25 mouse cellular contexts compared by ENCODE assay signal in the genomic region with DNA sequence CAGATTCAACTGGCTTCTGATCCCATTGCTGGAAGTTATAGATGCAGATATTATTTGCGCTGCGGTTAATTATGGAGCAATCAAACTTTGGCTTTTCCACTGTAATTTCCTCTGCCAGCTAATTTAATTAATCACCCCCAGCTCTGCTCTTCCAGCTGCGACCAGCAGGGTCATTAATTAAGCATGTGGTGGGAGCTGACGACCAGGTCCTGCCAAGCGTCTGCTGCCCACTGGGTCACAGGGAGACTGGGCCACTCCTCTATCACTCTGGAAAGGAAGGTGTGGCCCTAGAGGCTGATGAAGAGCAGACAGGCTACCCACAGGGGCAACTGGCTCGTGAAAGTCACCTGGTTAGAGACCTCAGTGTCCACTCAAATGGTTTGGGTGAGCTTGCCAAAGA.
DNase-seq lines count a peak whose midpoint lies in the region; ATAC-seq and TF ChIP-seq lines count a peak whose summit lies in the region.
"Had no signal": no experiment of that assay in that cellular context is flagged by ENCODE, and none has a peak within 500 bp of the region (broad histone marks: within the 10 kb centered on the region; RNA-seq: fewer than 3 reads in every experiment).

No protein-coding gene starts in this region.

- H3K27me3 ChIP-seq in hindbrain, embryonic 12.5 days = peaks cover 3% of the 10 kb centered on the region; the same call in 1 of the 2 replicates
- H3K27me3 ChIP-seq in hindbrain, embryonic 16.5 days (replicated peaks; ENCODE audit: control insufficient read depth, insufficient read depth, low read length) = no peaks in the 10 kb centered on the region
- no peaks in the 10 kb centered on the region for H3K27me3 ChIP-seq in midbrain, postnatal 0 days (ENCODE audit: insufficient read depth, low read length)
- no peaks in the 10 kb centered on the region for H3K27me3 ChIP-seq in midbrain, embryonic 16.5 days (ENCODE audit: control insufficient read depth, insufficient read depth, low read depth, low read length)
- H3K27me3 ChIP-seq in E14TG2a.4 (ENCODE audit: insufficient read depth, low read length) = no peaks in the 10 kb centered on the region
- H3K27me3 ChIP-seq in stomach, postnatal 0 days (ENCODE audit: control insufficient read depth, insufficient read depth, low read length) = no peaks in the 10 kb centered on the region
- H3K27me3 ChIP-seq: CH12.LX; forebrain, embryonic 15.5 days; heart, embryonic 12.5 days; heart, embryonic 15.5 days; hindbrain, embryonic 15.5 days had no signal

- 0 out of 2 replicates have a peak overlapping the region, but pooled peaks have one; percentile 12 for H3K27ac ChIP-seq in hindbrain, embryonic 12.5 days
- no peak overlapping the region for H3K27ac ChIP-seq in hindbrain, embryonic 16.5 days (ENCODE audit: low read depth, low read length)
- no peak overlapping the region for H3K27ac ChIP-seq in midbrain, postnatal 0 days (ENCODE audit: low read depth, low read length)
- no peak overlapping the region for H3K27ac ChIP-seq in midbrain, embryonic 16.5 days (ENCODE audit: low read length)
- no peak overlapping the region for H3K27ac ChIP-seq in stomach, postnatal 0 days (replicated peaks)
- H3K27ac ChIP-seq: forebrain, embryonic 10.5 days; forebrain, embryonic 15.5 days; heart, embryonic 15.5 days; hindbrain, embryonic 15.5 days had no signal

- no peak overlapping the region for H3K9ac ChIP-seq in hindbrain, embryonic 12.5 days
- no peak overlapping the region for H3K9ac ChIP-seq in hindbrain, embryonic 16.5 days (ENCODE audit: low read depth, low read length)
- no peak overlapping the region for H3K9ac ChIP-seq in midbrain, postnatal 0 days (replicated peaks; ENCODE audit: low read length, poor library complexity, severe bottlenecking)
- no peak overlapping the region for H3K9ac ChIP-seq in midbrain, embryonic 16.5 days (ENCODE audit: low read depth, low read length)
- H3K9ac ChIP-seq in stomach, postnatal 0 days (ENCODE audit: low read length) = no peak overlapping the region
- H3K9ac ChIP-seq: forebrain, embryonic 15.5 days; heart, embryonic 12.5 days; heart, embryonic 15.5 days; hindbrain, embryonic 15.5 days had no signal

- H3K4me2 ChIP-seq in hindbrain, embryonic 12.5 days (replicated peaks) = no peak overlapping the region
- no peak overlapping the region for H3K4me2 ChIP-seq in hindbrain, embryonic 16.5 days (ENCODE audit: low read length)
- H3K4me2 ChIP-seq in midbrain, postnatal 0 days (ENCODE audit: low read depth, low read length, poor library complexity, severe bottlenecking) = no peak overlapping the region
- H3K4me2 ChIP-seq in midbrain, embryonic 16.5 days (ENCODE audit: low read length) = no peak overlapping the region
- no peak overlapping the region for H3K4me2 ChIP-seq in stomach, postnatal 0 days (replicated peaks; ENCODE audit: low read depth)
- H3K4me2 ChIP-seq: forebrain, embryonic 15.5 days; heart, embryonic 12.5 days; heart, embryonic 15.5 days; hindbrain, embryonic 15.5 days had no signal

- TF ChIP-seq EP300 in stomach, postnatal 0 days (optimal IDR thresholded peaks at IDR 0.05) = no peak

- peak; percentile 18 for TF ChIP-seq CTCF in midbrain, postnatal 0 days (IDR thresholded peaks at IDR 0.05)
- TF ChIP-seq CTCF in E14TG2a.4 (conservative IDR thresholded peaks at IDR 0.05; ENCODE audit: low read length) = peak; percentile 11
- peak; percentile 10; the same call in 1 of the 2 replicates for TF ChIP-seq CTCF in brain, embryonic 14.5 days (IDR thresholded peaks at IDR 0.05; ENCODE audit: borderline replicate concordance, extremely low read depth, insufficient read depth, insufficient read length)
- TF ChIP-seq CTCF in stomach, postnatal 0 days (IDR thresholded peaks at IDR 0.05; ENCODE audit: low read depth) = no peak

- ATAC-seq in hindbrain, embryonic 12.5 days (ENCODE audit: low FRiP score) = no peak
- ATAC-seq in hindbrain, embryonic 16.5 days = no peak
- no peak for ATAC-seq in midbrain, postnatal 0 days (ENCODE audit: low FRiP score)
- no peak for ATAC-seq in midbrain, embryonic 16.5 days
- no peak for ATAC-seq in stomach, postnatal 0 days (ENCODE audit: low FRiP score, low TSS enrichment)
- ATAC-seq: activated CD4-positive, CD25-positive, alpha-beta regulatory T cell, adult 4 months; forebrain, embryonic 15.5 days; inflammation-experienced regulatory T-cells, adult 6 months had no signal

- H3K36me3 ChIP-seq in hindbrain, embryonic 12.5 days = no peaks in the 10 kb centered on the region
- no peaks in the 10 kb centered on the region for H3K36me3 ChIP-seq in hindbrain, embryonic 16.5 days (ENCODE audit: control insufficient read depth, insufficient read depth, low read length)
- peaks cover 5% of the 10 kb centered on the region; the same call in 1 of the 2 replicates for H3K36me3 ChIP-seq in midbrain, postnatal 0 days (ENCODE audit: insufficient read depth, low read length)
- H3K36me3 ChIP-seq in midbrain, embryonic 16.5 days (ENCODE audit: control insufficient read depth, insufficient read depth, low read length) = no peaks in the 10 kb centered on the region
- H3K36me3 ChIP-seq in E14TG2a.4 (ENCODE audit: insufficient read depth, low read length) = no peaks in the 10 kb centered on the region; the same call in 1 of the 2 replicates
- H3K36me3 ChIP-seq in stomach, postnatal 0 days (ENCODE audit: control insufficient read depth, insufficient read depth, low read length) = no peaks in the 10 kb centered on the region
- H3K36me3 ChIP-seq: forebrain, embryonic 10.5 days; forebrain, embryonic 15.5 days; heart, embryonic 12.5 days; heart, embryonic 15.5 days; hindbrain, embryonic 15.5 days had no signal

- WGBS in hindbrain, embryonic 12.5 days = 46% methylated on average over 6 of the region's 6 CpGs
- 28% methylated on average over 6 of the region's 6 CpGs for WGBS in hindbrain, embryonic 16.5 days
- WGBS in midbrain, postnatal 0 days = 49% methylated on average over 6 of the region's 6 CpGs
- WGBS in midbrain, embryonic 16.5 days = 49% methylated on average over 6 of the region's 6 CpGs
- 64% methylated on average over 6 of the region's 6 CpGs for WGBS in stomach, postnatal 0 days

- H3K4me3 ChIP-seq in hindbrain, embryonic 12.5 days = no peak overlapping the region
- H3K4me3 ChIP-seq in hindbrain, embryonic 16.5 days (ENCODE audit: low read length) = no peak overlapping the region
- H3K4me3 ChIP-seq in midbrain, postnatal 0 days (ENCODE audit: low read depth, low read length) = no peak overlapping the region
- H3K4me3 ChIP-seq in midbrain, embryonic 16.5 days (ENCODE audit: low read depth, low read length) = no peak overlapping the region
- H3K4me3 ChIP-seq in E14TG2a.4 (replicated peaks; ENCODE audit: low read length) = peak overlapping the region; percentile 53
- no peak overlapping the region for H3K4me3 ChIP-seq in stomach, postnatal 0 days (ENCODE audit: low read depth, low read length)
- H3K4me3 ChIP-seq: forebrain, embryonic 10.5 days; forebrain, embryonic 15.5 days; heart, embryonic 12.5 days; heart, embryonic 15.5 days; hindbrain, embryonic 15.5 days had no signal

- H3K9me3 ChIP-seq in hindbrain, embryonic 12.5 days (replicated peaks) = no peaks in the 10 kb centered on the region
- H3K9me3 ChIP-seq in hindbrain, embryonic 16.5 days (ENCODE audit: control insufficient read depth, low read length) = no peaks in the 10 kb centered on the region
- no peaks in the 10 kb centered on the region for H3K9me3 ChIP-seq in midbrain, postnatal 0 days (ENCODE audit: low read length)
- no peaks in the 10 kb centered on the region for H3K9me3 ChIP-seq in midbrain, embryonic 16.5 days (replicated peaks; ENCODE audit: control insufficient read depth, low read length, poor library complexity, severe bottlenecking)
- no peaks in the 10 kb centered on the region for H3K9me3 ChIP-seq in E14TG2a.4 (ENCODE audit: low read length)
- no peaks in the 10 kb centered on the region for H3K9me3 ChIP-seq in stomach, postnatal 0 days (ENCODE audit: control insufficient read depth, low read length)
- H3K9me3 ChIP-seq: forebrain, embryonic 10.5 days; forebrain, embryonic 15.5 days; heart, embryonic 12.5 days; heart, embryonic 15.5 days; hindbrain, embryonic 15.5 days had no signal

- H3K4me1 ChIP-seq in hindbrain, embryonic 12.5 days = peaks cover 38% of the 10 kb centered on the region
- H3K4me1 ChIP-seq in hindbrain, embryonic 16.5 days (ENCODE audit: control insufficient read depth, insufficient read depth, low read depth, low read length) = peaks cover 18% of the 10 kb centered on the region
- H3K4me1 ChIP-seq in midbrain, postnatal 0 days (ENCODE audit: insufficient read depth, low read length) = no peaks in the 10 kb centered on the region
- H3K4me1 ChIP-seq in midbrain, embryonic 16.5 days (ENCODE audit: control insufficient read depth, insufficient read depth, low read length) = peaks cover 2% of the 10 kb centered on the region; the same call in 1 of the 2 replicates
- peaks cover 95% of the 10 kb centered on the region for H3K4me1 ChIP-seq in E14TG2a.4 (replicated peaks; ENCODE audit: low read depth, low read length)
- H3K4me1 ChIP-seq in stomach, postnatal 0 days (replicated peaks; ENCODE audit: control insufficient read depth, insufficient read depth) = no peaks in the 10 kb centered on the region

- no peak for TF ChIP-seq POLR2A in brain, embryonic 14.5 days (IDR thresholded peaks at IDR 0.05; ENCODE audit: borderline replicate concordance, extremely low read depth, insufficient read depth, insufficient read length, poor library complexity, severe bottlenecking)

- DNase-seq in midbrain, postnatal 0 days (ENCODE audit: low spot score) = no peak
- peak; percentile 52 for DNase-seq in brain, embryonic 14.5 days (ENCODE audit: low read depth)
- no peak for DNase-seq in stomach, postnatal 0 days (ENCODE audit: low spot score)
- DNase-seq: adrenal gland, adult 8-10 months; adrenal gland, postnatal 25 days; B cell, adult 2 months; cerebellum, adult 18-20 months; cerebellum, adult 9-10 months; cerebellum, postnatal 14 days; gastrocnemius, postnatal 25 days; heart, adult 18-20 months; heart, postnatal 10 days; heart, postnatal 36 days had no signal
